Mouse (Mus musculus) liver, embryonic 14.5 days (tissue): ENCODE measurements at regions not wholly inside any gene's neighbourhood (a gene's known extent, or its start where the extent isn't known, plus 50 kb on each side); places are given as distances from the start of the nearest gene placed in this dataset.

Experiments
- ATAC-seq: fragments of 200-750 bp; cut with Nextera tagmentation; 2 replicates; pipeline ENCODE4 v1.8.0; 2017; ENCODE audit warnings: moderate number of reproducible peaks, mild to moderate bottlenecking, moderate library complexity; ENCODE audit not compliant: insufficient read depth
- DNase-seq, 3 experiments: peaks; one replicate each; pipeline ENCODE4 v3.0.0-alpha.2; 2012 to 2013; ENCODE audit warnings: low read depth in 3 of 3, low spot score in 3 of 3
- H3K27ac ChIP-seq: fragments of 300-500 bp; sonication (generic); 2 replicates; pipeline ENCODE4 v1.5.1; 2014; ENCODE audit warnings: moderate library complexity, mild to moderate bottlenecking, control low read depth, inconsistent platforms
- H3K27me3 ChIP-seq: fragments of 300-500 bp; sonication (generic); 2 replicates; pipeline ENCODE4 v1.6.1; 2014; ENCODE audit warnings: mild to moderate bottlenecking, low read length, moderate library complexity; ENCODE audit not compliant: control insufficient read depth, insufficient read depth
- H3K36me3 ChIP-seq: fragments of 300-500 bp; sonication (generic); replicated peaks from 2 replicates; pipeline ENCODE4 v1.6.1; 2014; ENCODE audit warnings: low read depth; ENCODE audit not compliant: control insufficient read depth, insufficient read depth
- H3K4me1 ChIP-seq, 2 experiments: fragments of 200-500 bp in 1 of 2; fragments of 300-500 bp in 1 of 2; sonication (generic) in 1 of 2; replicated peaks; 2 replicates each; pipeline ENCODE4 v1.6.1; 2012 to 2014; ENCODE audit warnings: antibody characterized with exemption in 1 of 2, inconsistent platforms in 1 of 2, low read length in 1 of 2; ENCODE audit not compliant: control insufficient read depth in 2 of 2, insufficient read depth in 2 of 2
- H3K4me2 ChIP-seq: fragments of 300-500 bp; sonication (generic); 2 replicates; pipeline ENCODE4 v1.6.1; 2014; ENCODE audit warnings: low read depth, mild to moderate bottlenecking, control low read depth, moderate library complexity
- H3K4me3 ChIP-seq, 2 experiments: fragments of 200-500 bp in 1 of 2; fragments of 300-500 bp in 1 of 2; sonication (generic) in 1 of 2; 2 replicates each; pipeline ENCODE4 v1.5.1; 2012 to 2014; ENCODE audit warnings: low read depth in 2 of 2, low read length in 2 of 2, mild to moderate bottlenecking in 2 of 2, control low read depth in 1 of 2, inconsistent platforms in 1 of 2, moderate library complexity in 1 of 2; ENCODE audit not compliant: insufficient read depth in 1 of 2
- H3K9ac ChIP-seq: fragments of 300-500 bp; sonication (generic); replicated peaks from 2 replicates; pipeline ENCODE4 v1.6.1; 2014; ENCODE audit warnings: mild to moderate bottlenecking, control low read depth, moderate library complexity
- H3K9me3 ChIP-seq: fragments of 300-500 bp; sonication (generic); 2 replicates; pipeline ENCODE4 v1.6.1; 2016; ENCODE audit warnings: low read length, mixed read lengths; ENCODE audit not compliant: control insufficient read depth
- CTCF ChIP-seq: IDR thresholded peaks from 2 replicates; pipeline ENCODE4 v1.5.1; 2016; ENCODE audit warnings: antibody characterized with exemption, low read depth, control low read depth
- EP300 ChIP-seq: IDR thresholded peaks from 2 replicates; pipeline ENCODE4 v1.6.1; 2016; ENCODE audit warnings: antibody characterized with exemption, low read depth
- WGBS: fragments of 180-500 bp; shearing (Covaris S2); extraction: QIAGEN DNeasy Blood & Tissue Kit; methylation state at CpG from one replicate; pipeline ENCODE4 v1.1.7; 2014; ENCODE audit not compliant: insufficient replicate concordance; 5-methylcytosine and 5-hydroxymethylcytosine counted together

- 54% methylated on average over 6 of the region's 6 CpGs for WGBS
- DNase-seq, result no peak
- H3K9me3 ChIP-seq, result no peaks in the 10 kb centered on the region
- H3K27me3 ChIP-seq, result no peaks in the 10 kb centered on the region
- H3K4me1 ChIP-seq, result no peaks in the 10 kb centered on the region
- ATAC-seq, result no peak
- TF ChIP-seq CTCF (no peak), EP300 (no peak)
- no peaks in the 10 kb centered on the region for H3K36me3 ChIP-seq
- no peak overlapping the region for H3K27ac ChIP-seq
- H3K4me3 ChIP-seq, result no peak overlapping the region
- H3K4me2 ChIP-seq, result no peak overlapping the region
- H3K9ac ChIP-seq, result no peak overlapping the region
These were observed 341.6 kb upstream of the Intu start for GRCm38 (mm10) chr3:40189529-40189928.

GRCm38 (mm10) chr3:40190024-40190423, 341.1 kb upstream of the Intu start:
- Histone ChIP-seq H3K9ac (no peak overlapping the region), H3K27me3 (no peaks in the 10 kb centered on the region), H3K36me3 (no peaks in the 10 kb centered on the region), H3K4me2 (no peak overlapping the region), H3K4me1 (no peaks in the 10 kb centered on the region), H3K4me3 (no peak overlapping the region), H3K9me3 (no peaks in the 10 kb centered on the region), H3K27ac (no peak overlapping the region)
- ATAC-seq, result no peak
- 51% methylated on average over 4 of the region's 4 CpGs for WGBS
- no peak for DNase-seq
- TF ChIP-seq CTCF (no peak), EP300 (no peak)

GRCm38 (mm10) chr3:40200174-40200573, 330.9 kb upstream of the Intu start:
- ATAC-seq (no peak), DNase-seq (no peak)
- H3K9me3 ChIP-seq, result no peaks in the 10 kb centered on the region
- 54% methylated on average over 4 of the region's 4 CpGs for WGBS
- H3K27me3 ChIP-seq, result no peaks in the 10 kb centered on the region
- no peak overlapping the region for H3K4me3 ChIP-seq
- H3K4me1 ChIP-seq, result no peaks in the 10 kb centered on the region
- no peak overlapping the region for H3K9ac ChIP-seq
- no peak overlapping the region for H3K4me2 ChIP-seq
- H3K36me3 ChIP-seq, result no peaks in the 10 kb centered on the region
- H3K27ac ChIP-seq, result no peak overlapping the region
- TF ChIP-seq CTCF, result no peak
- TF ChIP-seq EP300, result no peak

GRCm38 (mm10) chr3:40206326-40206725, 324.8 kb upstream of the Intu start:
- DNase-seq (no peak), ATAC-seq (no peak)
- H3K9ac ChIP-seq, result no peak overlapping the region
- H3K27me3 ChIP-seq, result no peaks in the 10 kb centered on the region
- no peaks in the 10 kb centered on the region for H3K9me3 ChIP-seq
- 72% methylated on average over 4 of the region's 4 CpGs for WGBS
- H3K4me3 ChIP-seq, result no peak overlapping the region
- TF ChIP-seq EP300 (no peak), CTCF (no peak)
- H3K4me2 ChIP-seq, result no peak overlapping the region
- no peaks in the 10 kb centered on the region for H3K4me1 ChIP-seq
- H3K36me3 ChIP-seq, result no peaks in the 10 kb centered on the region
- H3K27ac ChIP-seq, result no peak overlapping the region

GRCm38 (mm10) chr3:40211793-40212192, 319.3 kb upstream of the Intu start:
- ATAC-seq, result no peak

GRCm38 (mm10) chr3:40226772-40227171, 304.3 kb upstream of the Intu start:
- H3K4me3 ChIP-seq, result no peak overlapping the region
- no peaks in the 10 kb centered on the region for H3K36me3 ChIP-seq
- H3K27me3 ChIP-seq, result no peaks in the 10 kb centered on the region
- no peak for DNase-seq
- H3K27ac ChIP-seq, result no peak overlapping the region
- no peak overlapping the region for H3K4me2 ChIP-seq
- TF ChIP-seq EP300 (no peak), CTCF (no peak)
- H3K4me1 ChIP-seq, result no peaks in the 10 kb centered on the region
- WGBS, result 39% methylated on average over 1 of the region's 1 CpGs
- H3K9ac ChIP-seq, result no peak overlapping the region
- ATAC-seq, result no peak
- no peaks in the 10 kb centered on the region for H3K9me3 ChIP-seq

More at GRCm38 (mm10) chr3:40211793-40212192, 319.3 kb upstream of the Intu start:
- TF ChIP-seq CTCF (no peak), EP300 (no peak)
- H3K9me3 ChIP-seq, result no peaks in the 10 kb centered on the region
- H3K9ac ChIP-seq, result no peak overlapping the region
- H3K4me3 ChIP-seq, result no peak overlapping the region
- no peaks in the 10 kb centered on the region for H3K27me3 ChIP-seq
- H3K4me1 ChIP-seq, result no peaks in the 10 kb centered on the region
- no peak overlapping the region for H3K27ac ChIP-seq
- H3K36me3 ChIP-seq, result no peaks in the 10 kb centered on the region
- DNase-seq, result no peak
- no peak overlapping the region for H3K4me2 ChIP-seq
